Mouse (Mus musculus): ENCODE data around the gene Krt33b.

The Krt33b gene

GRCm38 (mm10) chr11:100029768-100030167, at the start of gene Krt33b:
Gene Krt33b, minus strand, starts transcription at chr11:100029868.
- DNase-seq (ENCODE audit: low read depth, low spot score) = no peak

GRCm38 (mm10) chr11:100073873-100074272, 44.2 kb upstream of the Krt33b start:
- DNase-seq (ENCODE audit: low read depth, low spot score) = no peak

GRCm38 (mm10) chr11:100067293-100068036, 37.8 kb upstream of the Krt33b start:
- no peak for DNase-seq (ENCODE audit: low read depth, low spot score)

- peak; percentile 6 for DNase-seq (ENCODE audit: low read depth, low spot score)
Measured at GRCm38 (mm10) chr11:100066236-100067010, 36.8 kb upstream of the Krt33b start.

GRCm38 (mm10) chr11:100058875-100059274, 29.2 kb upstream of the Krt33b start:
- no peak for DNase-seq (ENCODE audit: low read depth, low spot score)

- DNase-seq (ENCODE audit: low read depth, low spot score) = no peak
Measured at GRCm38 (mm10) chr11:100055686-100056655, 26.3 kb upstream of the Krt33b start.

- DNase-seq (ENCODE audit: low read depth, low spot score) = no peak
Measured at GRCm38 (mm10) chr11:100050451-100050850, 20.8 kb upstream of the Krt33b start, which contains the start of gene Krt31. Gene Krt31, minus strand, starts transcription at chr11:100050551.

- no peak for DNase-seq (ENCODE audit: low read depth, low spot score)
Measured at GRCm38 (mm10) chr11:100047193-100047592, 17.5 kb upstream of the Krt33b start.

- DNase-seq (ENCODE audit: low read depth, low spot score) = no peak
Measured at GRCm38 (mm10) chr11:100046303-100046866, 16.7 kb upstream of the Krt33b start.

- no peak for DNase-seq (ENCODE audit: low read depth, low spot score)
Measured at GRCm38 (mm10) chr11:100041454-100041853, 11.8 kb upstream of the Krt33b start, which contains the start of gene Krt34. Gene Krt34, minus strand, starts transcription at chr11:100041554.

GRCm38 (mm10) chr11:100021438-100021837, 8.2 kb downstream of the Krt33b start:
- no peak for DNase-seq (ENCODE audit: low read depth, low spot score)

- DNase-seq (ENCODE audit: low read depth, low spot score) = no peak
Measured at GRCm38 (mm10) chr11:100019466-100019865, 10.2 kb downstream of the Krt33b start.

- no peak for DNase-seq (ENCODE audit: low read depth, low spot score)
Measured at GRCm38 (mm10) chr11:100016112-100016511, 13.6 kb downstream of the Krt33b start, which contains the start of gene Krt33a. Gene Krt33a, minus strand, starts transcription at chr11:100016212.

- no peak for DNase-seq (ENCODE audit: low read depth, low spot score)
Measured at GRCm38 (mm10) chr11:100013691-100014171, 15.9 kb downstream of the Krt33b start.

- no peak for DNase-seq (ENCODE audit: low read depth, low spot score)
Measured at GRCm38 (mm10) chr11:100010682-100011081, 19.0 kb downstream of the Krt33b start.

- DNase-seq (ENCODE audit: low read depth, low spot score) = no peak
Measured at GRCm38 (mm10) chr11:100008336-100008735, 21.3 kb downstream of the Krt33b start.

GRCm38 (mm10) chr11:100006624-100007023, 23.0 kb downstream of the Krt33b start:
- no peak for DNase-seq (ENCODE audit: low read depth, low spot score)

GRCm38 (mm10) chr11:100005905-100006304, 23.8 kb downstream of the Krt33b start:
- DNase-seq (ENCODE audit: low read depth, low spot score) = no peak

GRCm38 (mm10) chr11:100004846-100005245, 24.8 kb downstream of the Krt33b start:
- no peak for DNase-seq (ENCODE audit: low read depth, low spot score)

GRCm38 (mm10) chr11:99999091-99999490, 30.6 kb downstream of the Krt33b start:
- DNase-seq (ENCODE audit: low read depth, low spot score) = no peak

GRCm38 (mm10) chr11:99994384-99994661, 35.3 kb downstream of the Krt33b start:
- DNase-seq (ENCODE audit: low read depth, low spot score) = no peak
